Mouse (Mus musculus) neural tube, embryonic 10.5 days (tissue): ENCODE results near the gene Spata31d1c.

Experiments used
- DNase-seq: peaks from one replicate; pipeline ENCODE4 v3.0.0-alpha.2; 2017; ENCODE audit warnings: low spot score; ENCODE audit errors: extremely low spot score

Gene Spata31d1c

GRCm38 (mm10) chr13:65032758-65033157, at the start of gene Spata31d1c:
TSS of gene Spata31d1c (plus strand) at chr13:65033058.
- DNase-seq = no peak

GRCm38 (mm10) chr13:64988828-64989227, 44.0 kb upstream of the Spata31d1c start:
- DNase-seq = no peak

- no peak for DNase-seq
Measured at GRCm38 (mm10) chr13:65005414-65005813, 27.4 kb upstream of the Spata31d1c start.

- no peak for DNase-seq
Measured at GRCm38 (mm10) chr13:65006760-65007159, 26.1 kb upstream of the Spata31d1c start.

GRCm38 (mm10) chr13:65007971-65008370, 24.9 kb upstream of the Spata31d1c start:
- DNase-seq = no peak

- DNase-seq = no peak
Measured at GRCm38 (mm10) chr13:65011052-65011738, 21.7 kb upstream of the Spata31d1c start.

- no peak for DNase-seq
Measured at GRCm38 (mm10) chr13:65035057-65035456, 2.2 kb downstream of the Spata31d1c start.

- no peak for DNase-seq
Measured at GRCm38 (mm10) chr13:65052660-65053059, 19.8 kb downstream of the Spata31d1c start, which contains the start of gene Prss47. TSS of gene Prss47 (minus strand) at chr13:65052760.

- no peak for DNase-seq
Measured at GRCm38 (mm10) chr13:65069969-65070368, 37.1 kb downstream of the Spata31d1c start.
